Mouse (Mus musculus) large intestine, adult 2 months (tissue): ENCODE data around the gene Nefh. TPM values are rescaled to one million over a fixed set of nuclear protein-coding genes. Genes with fewer than 3 reads are reported as not detected.

Source experiments
- DNase-seq: peaks from one replicate; pipeline ENCODE4 v3.0.0-alpha.2; 2012; ENCODE audit warnings: low read depth, low spot score
- WGBS: fragments of 180-500 bp; shearing (Covaris S2); methylation state at CpG from one replicate; pipeline ENCODE4 v1.1.7; 2018; 5-methylcytosine and 5-hydroxymethylcytosine counted together
- polyA plus RNA-seq: library from polyadenylated mRNA; depleted of rRNA; stranded (reverse); fragments of >200 nt; gene quantifications from 2 replicates; pipeline ENCODE4 v1.2.3, GENCODE M21; 2012

Gene Nefh
- polyA plus RNA-seq, 1 experiment = 0.24 TPM

DNA sequence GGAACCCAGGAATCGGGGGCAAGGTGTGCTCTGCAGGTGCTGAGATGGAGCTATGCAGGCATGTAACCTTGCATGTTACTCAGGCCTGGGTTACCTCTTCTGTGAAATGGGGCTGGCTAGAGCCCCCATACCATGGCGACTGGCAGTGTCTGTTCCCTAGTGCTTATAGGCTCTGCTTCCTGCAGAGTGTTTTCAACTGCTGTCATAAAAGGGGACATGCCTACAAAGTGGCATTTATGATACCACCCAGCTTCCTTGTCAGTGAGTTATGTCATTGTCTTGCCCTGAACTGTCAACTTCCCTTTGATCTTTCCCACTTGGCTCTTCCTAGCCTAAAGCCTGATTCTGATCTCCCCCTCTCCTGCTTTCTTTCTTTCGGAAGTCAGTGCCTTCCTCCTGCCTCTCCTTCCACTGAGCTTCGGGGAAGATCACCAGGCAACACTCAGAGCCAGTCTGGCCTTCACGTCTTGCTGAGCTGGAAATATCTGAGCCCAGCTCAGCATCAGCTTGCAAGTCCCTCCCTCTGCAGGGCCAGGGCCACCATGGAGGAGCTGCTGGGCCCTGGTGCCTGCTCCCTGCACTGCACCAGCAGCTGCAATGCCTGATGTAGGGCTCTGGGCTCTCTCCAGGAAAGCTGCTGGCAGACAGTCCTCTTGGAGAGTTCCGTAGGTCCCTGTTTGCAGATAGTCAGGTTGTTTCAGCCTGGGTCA is 15.4 kb upstream of the Nefh start:
- no peak for DNase-seq
- 27% methylated on average over 6 of the region's 6 CpGs for WGBS

DNA sequence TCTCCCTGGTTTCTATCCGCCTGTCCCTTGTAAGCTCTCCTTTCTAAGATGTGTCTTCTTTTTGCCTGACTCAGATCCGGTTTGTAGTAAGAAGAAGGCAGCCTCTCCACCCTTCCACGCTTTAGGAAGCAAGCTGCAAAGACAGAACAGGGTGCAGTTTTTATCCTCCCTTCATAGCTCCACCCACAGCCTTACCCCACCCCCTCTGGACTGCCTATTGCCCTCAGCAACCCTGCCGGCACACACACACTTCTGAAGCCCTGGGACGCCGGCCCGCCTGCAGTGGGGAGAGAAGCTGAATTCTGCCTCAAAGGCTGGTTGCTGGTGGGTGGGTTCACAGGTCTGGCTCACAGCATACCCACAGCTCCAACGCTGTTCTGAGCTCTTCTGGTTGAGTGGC is 6.1 kb upstream of the Nefh start:
- WGBS = 5% methylated on average over 8 of the region's 8 CpGs
- DNase-seq = no peak

DNA sequence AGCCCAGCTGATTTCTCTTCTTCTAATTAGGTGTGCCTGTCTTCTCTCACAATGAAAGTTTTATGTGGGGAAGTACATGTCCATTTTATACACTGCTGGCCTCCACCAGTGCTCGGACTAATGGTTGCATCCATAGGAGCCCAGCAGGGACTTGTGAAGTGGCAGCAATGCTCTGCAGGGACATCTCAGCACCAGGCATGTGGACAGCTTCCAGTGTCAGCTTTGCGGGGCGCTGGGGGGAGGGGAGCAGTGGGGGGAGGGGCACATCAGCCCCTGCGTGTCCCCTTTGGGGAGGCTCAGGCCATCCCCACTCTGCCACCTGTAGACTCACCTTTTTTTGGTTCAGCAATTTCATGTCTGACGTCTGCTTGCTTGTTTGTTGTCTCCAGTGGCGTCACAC is 5.5 kb upstream of the Nefh start:
- WGBS = 8% methylated on average over 6 of the region's 6 CpGs
- DNase-seq = no peak

DNA sequence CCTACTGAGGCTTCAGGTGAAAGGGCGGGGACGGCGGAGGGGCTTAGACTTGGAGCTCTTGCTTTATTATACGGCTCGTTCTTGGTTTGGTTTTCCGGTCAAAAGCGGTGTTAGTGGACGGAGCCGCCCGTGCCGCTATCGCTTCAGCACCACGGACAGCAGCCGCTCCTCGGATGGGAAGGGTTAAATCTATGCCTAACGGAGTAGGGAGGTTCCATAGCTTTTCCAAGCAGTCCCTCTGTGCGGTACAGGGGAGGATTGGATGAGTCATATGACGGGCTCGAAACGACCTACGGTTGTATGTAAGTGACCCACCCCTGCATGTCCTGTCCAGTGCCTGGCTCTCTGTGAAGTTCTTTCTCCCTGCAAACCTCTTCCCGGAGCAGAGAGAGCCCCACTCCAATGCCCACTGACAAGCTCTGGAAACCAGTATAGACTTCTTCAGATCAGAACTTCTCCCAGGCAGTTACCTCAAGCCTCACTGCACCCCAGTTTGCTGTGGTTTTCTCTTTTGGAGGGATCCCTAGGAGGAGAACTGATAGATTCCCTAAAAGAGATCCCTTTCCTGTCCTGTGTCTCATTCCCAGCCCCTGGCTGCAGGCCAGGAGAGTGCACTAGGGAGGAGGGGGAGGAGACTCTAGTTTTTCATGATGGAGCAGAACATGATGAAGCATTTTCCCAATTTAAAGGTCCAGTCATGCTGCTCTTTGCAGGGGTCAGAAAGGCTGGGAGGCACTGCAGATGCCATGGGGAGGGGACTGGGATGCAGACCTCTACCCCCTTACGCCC is 1.6 kb upstream of the Nefh start:
- DNase-seq = no peak
- 9% methylated on average over 23 of the region's 23 CpGs for WGBS

DNA sequence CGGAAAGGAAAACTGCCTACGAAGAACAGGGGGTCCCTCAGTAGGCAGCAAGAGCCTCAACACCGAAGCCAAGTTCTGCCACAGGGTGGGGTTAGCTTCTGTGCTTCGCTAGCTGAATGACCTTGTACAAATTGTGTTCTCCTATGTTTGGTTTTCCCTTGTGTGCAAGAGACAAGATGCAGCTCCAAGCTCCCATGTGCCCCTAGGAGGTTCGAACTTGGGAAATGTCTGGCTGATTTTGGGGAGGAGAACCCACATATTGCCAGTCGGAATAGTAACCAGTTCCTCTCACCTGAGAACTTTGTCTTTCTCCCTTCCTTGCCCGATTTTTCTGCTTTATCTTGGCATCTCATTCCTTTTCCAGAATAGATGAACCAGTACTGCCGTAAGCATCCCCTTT is 928 bp upstream of the Nefh start:
- no peak for DNase-seq
- WGBS = 47% methylated on average over 8 of the region's 8 CpGs

DNA sequence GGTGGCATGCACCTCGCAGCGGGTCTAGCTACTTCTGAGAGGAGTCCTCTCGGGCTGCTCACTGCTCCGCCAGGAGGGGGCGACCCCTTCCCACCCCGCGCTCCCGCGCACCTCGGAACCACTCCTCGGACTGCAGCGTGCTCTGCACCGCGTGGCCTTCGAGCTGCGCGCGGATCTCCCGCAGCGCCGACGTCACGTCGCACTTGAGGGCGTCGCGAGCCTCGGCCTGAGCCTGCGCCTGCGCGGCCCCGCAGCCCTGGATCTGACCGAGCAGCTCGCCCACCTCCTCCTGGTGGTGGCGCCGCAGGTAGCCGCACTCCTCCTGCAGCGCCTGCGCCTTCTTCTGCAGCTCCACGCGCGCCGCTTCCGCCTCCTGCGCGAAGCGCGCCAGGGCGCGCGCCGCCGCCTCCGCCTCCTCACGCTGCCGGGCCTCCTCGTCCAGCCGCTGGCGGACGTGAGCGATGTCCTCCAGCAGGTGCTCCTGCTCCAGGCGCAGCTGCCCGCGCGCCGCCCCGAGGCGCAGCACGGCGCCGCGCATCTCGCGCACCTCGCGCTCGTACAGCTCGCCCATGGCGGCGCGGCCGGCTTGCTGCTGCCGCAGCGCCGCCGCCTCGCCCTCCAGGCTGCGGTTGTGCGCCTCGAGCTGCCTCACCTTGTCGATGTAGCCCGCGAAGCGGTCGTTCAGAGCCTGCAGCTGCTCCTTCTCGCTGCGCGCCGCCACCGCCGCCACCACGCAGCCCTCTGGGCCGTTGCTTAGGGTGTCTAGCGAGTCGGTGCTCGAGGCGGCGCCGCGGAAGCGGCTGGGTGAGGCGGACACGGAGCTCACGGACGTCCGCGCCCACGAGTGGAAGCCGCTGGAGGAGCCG is 684 bp downstream of the Nefh start:
- DNase-seq = peak; percentile 11
- under 1% methylated on average over 120 of the region's 120 CpGs for WGBS

DNA sequence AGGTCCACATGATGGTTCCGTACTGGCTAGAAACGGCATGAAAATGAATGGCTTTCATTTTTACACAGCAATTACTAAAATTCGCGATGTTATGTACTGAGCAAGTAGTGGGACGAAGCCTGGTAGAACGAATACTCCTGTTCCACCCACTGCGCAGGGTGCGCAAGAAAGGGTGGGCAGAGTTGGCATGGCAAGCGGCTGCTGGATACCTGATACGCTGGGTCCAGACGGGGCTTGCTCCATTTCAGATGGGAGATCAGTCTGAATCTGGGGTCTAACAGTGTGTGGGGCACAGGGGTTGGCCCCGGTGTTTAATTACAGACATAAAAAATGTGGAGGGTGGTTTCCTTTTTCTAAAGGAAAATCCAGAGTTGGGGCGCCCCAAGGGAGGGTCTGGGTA is 1.3 kb downstream of the Nefh start:
- WGBS = 48% methylated on average over 13 of the region's 13 CpGs
- no peak for DNase-seq

DNA sequence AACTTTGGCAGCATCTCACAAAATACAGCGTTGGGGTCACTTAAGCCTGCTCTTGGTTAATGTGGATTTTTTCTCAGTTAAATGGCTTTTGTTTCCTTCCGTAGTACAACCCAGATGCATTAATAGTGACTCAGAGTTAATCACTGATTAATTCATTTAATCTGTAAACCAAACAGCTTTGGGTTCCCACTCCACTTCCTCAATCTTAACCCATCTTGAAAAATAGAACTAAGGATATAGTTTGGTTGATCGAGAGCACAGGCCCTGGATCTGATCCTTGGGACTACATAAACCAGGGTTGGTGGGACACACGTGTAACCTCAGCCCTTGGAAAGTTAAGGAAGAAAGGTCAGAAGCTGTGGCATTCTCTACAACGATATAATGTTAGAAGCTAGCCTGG is 11.6 kb downstream of the Nefh start:
- no peak for DNase-seq

DNA sequence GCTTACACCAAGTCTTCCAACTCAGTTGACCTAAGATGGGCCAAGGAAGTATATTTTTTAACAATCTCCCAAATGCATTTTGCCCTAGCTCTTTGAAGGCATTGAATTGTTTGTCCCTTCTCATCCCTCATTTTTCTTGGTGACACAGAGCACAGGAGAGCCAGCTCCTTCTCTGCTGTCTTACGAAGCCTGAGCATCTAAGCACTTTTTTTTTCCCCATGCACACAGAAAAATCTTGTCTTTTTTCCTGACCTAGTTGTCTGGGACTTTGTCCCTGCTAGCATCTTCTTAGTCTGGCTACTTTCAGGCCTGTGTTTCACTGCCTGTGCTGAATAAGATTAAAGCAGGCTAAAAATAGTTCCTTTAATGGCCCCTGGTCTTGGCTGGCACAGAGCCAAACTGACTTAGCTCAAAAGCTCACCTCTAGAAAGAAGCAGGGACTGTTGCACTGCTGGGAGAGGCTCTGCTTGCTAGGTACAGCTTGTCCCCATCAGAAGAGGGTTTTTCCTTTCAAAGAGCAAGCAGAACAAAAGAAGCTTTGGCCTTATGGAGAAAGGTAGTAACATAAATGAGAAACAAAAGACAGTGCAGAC is 16.8 kb downstream of the Nefh start:
- WGBS = 81% methylated on average over 1 of the region's 1 CpGs
- DNase-seq = no peak

More for the DNA sequence above, 11.6 kb downstream of the Nefh start:
- 82% methylated on average over 5 of the region's 5 CpGs for WGBS

DNA sequence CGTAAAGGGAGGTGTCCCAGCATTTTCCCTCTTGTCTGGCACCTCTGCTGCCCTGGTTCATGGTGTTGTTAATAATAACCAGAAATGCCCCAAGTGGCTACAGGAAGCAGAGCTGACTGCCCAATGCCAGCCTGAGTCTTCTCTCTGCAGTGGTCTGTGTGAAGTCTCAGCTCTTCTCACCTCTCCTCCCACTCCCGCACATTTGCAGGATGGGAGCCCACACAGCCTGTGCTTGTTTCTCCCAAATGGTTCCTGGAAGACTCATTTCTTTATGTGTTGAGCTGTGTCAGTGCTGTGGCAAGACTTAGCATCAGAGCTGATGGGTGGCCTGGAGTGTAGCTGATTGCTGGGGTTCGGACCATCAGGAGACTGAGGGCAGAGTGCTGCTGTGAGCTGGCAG is 20.6 kb downstream of the Nefh start:
- 91% methylated on average over 3 of the region's 3 CpGs for WGBS
- DNase-seq = no peak

DNA sequence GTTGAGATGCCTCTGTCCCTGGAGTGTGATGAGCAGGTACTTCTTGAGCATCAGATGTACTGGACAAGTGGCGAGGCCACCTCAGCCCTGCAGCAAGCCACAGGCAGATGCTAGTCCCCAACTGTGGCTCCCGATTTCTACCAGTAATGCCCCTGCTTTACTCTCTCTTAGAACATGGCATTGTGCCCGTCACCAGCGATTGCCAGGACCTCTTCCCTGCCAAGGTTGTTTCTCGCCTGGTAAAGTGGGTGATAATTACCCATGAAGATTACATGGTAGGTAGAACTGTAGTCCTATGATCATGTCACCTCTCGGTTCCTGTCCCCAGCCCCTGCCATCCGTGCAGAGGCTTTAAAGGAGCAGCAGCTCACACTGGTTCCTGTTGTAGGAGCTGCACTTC is 26.1 kb downstream of the Nefh start:
- no peak for DNase-seq
- 84% methylated on average over 7 of the region's 7 CpGs for WGBS

DNA sequence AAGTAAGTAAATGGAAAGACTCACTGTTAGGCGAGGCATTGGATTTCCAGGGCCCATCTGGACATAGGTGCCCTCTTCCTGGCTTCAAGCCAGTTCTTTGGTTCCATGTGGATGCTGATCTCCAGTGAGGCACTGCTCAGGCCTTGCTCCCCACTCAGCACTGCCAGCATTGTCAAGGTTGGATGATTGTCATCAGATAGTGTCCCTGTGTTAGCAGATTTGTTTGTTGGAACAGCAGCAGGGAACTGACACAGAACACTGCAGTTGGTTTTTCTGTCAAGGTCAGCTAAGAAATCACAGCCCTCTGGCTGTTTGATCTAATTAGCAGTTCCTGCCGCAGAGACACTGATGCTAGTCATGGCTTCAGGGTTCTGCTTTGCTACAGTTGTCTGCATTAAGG is 26.6 kb downstream of the Nefh start:
- WGBS = 89% methylated on average over 2 of the region's 2 CpGs
- no peak for DNase-seq

DNA sequence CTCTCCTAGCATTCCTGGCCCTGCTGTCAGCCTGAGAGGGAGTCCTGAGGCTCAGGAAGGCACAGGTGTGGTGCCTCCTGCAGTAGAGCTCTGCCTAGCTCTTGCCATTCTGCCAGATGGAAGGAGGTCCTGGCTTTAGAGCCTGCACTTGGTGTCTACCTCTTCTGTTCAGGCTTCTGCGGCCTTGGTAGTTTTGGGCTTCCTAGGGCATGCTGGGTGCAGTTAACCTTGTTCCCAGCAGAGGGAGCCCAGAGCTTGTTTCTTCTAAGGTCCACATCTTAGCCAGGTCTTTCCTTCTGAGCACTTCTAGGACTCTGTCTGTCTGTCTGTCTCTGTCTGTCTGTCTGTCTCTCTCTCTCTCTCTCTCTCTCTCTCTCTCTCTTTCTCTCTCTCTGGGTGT is 31.8 kb downstream of the Nefh start:
- peak; percentile 37 for DNase-seq
- 30% methylated on average over 1 of the region's 1 CpGs for whole genome bisulfite sequencing

DNA sequence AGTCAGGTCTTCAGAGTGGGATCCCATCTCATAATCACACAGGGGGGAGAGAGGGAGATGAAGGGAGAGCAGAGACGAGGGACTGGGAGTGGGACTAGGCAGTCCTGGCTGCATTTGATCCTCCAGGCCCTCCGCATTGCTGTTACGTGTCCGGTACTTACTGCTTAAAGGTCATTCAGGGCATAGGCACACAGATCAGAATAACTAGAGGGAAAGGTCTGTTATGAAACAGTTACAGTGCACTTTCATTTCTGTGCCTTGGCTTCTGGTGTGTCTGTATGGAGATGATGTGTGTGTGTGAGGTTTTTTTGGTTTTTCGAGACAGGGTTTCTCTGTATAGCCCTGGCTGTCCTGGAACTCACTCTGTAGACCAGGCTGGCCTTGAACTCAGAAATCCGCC is 41.6 kb downstream of the Nefh start:
- no peak for DNase-seq
- WGBS = 90% methylated on average over 6 of the region's 6 CpGs

DNA sequence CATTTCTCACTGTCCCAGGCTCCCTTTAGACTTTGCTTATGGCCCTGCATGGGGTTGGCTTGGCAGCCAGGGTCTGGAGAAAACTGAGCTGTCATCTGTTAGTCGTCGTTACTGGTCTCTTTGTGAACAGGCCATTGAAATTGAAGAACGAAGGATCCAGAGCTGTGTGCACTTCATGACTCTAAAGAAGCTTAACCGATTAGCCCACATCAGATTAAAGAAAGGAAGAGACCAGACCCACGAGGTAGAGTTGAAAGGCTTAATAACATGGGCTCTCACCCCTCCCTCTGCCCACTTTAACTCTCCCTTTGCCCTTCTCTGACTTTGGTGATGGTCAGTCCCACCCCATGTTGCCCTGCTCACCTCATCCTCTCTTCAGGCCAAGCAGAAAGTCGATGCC is 45.9 kb downstream of the Nefh start:
- 87% methylated on average over 6 of the region's 6 CpGs for WGBS
- no peak for DNase-seq

DNA sequence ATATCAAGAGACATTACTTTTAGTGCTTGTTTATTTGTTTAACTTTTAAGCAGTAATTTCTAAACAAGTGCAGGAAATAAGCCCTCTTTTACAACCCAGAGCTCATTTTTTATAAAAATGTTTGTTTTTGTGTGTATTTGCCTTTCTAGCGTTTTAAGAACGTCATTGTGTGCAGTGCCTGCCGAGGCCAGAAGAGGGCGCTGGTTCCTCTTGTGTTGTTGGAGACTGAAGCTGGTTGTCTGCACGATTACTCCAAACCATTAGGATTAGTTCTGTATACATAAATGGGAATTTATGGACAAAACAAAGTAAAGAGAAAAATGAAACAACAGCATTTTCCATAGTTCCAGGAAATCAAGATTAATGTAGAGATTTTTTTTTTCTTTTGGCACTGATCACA is 47.4 kb downstream of the Nefh start:
- DNase-seq = no peak
- 79% methylated on average over 5 of the region's 5 CpGs for WGBS

DNA sequence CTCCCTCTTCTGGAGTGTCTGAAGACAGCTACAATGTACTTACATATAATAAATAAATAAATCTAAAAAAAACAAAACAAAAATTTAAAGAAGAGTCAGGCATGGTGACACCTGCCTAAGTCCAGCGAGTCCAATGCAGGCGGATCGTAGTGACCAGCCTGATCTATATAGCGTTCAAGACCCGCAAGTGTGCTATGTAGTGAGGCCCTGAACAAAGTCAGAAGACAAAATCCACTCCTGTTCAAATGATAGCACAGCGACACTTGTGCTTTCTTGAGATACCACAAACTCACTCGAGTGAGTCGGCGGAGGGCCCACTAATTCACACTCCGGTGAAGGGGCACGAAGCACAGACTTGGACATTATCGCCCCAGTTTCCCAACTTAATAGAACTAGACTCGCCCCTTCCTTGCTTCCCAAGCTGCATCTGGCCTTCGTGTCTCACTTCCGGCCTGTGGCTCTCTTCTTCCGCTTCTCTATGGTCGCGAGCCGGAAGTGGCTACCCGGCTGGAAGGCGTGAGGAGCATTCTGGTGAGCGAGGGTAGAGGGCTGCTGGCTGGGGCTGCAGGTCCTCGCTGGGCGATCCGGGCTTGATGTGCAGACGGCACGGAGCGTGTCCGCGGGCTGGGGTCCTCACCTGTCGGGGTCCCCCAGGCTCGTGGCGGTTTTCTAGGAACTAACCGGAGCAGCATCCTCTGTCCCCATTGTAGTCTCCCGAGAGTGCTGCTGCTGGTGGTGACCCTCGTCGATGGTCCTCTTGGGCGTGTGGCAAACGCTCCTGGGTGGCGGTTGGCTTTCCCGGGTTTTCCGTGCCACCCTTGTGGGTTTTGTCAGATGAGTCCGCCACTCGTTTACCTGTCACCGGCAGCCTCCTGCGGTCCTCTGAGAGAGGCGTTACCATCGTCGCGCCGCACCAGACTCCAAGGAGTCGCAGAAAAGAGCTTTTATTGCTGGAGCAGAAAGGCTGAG is 52.7 kb downstream of the Nefh start, which contains the start of gene Thoc5:
TSS of gene Thoc5 (plus strand) at position 473 of the 969 bp plus-strand sequence.
- 2% methylated on average over 52 of the region's 52 CpGs for WGBS
- peak; percentile 74 for DNase-seq
